Mouse (Mus musculus): Measurements from ENCODE around the gene Cxcr2. TPM values are rescaled to one million over a fixed set of nuclear protein-coding genes. Genes with fewer than 3 reads are reported as not detected.

Cxcr2 gene
- polyA plus RNA-seq, 1 experiment from 2014 or later, result 0.08 TPM

DNA sequence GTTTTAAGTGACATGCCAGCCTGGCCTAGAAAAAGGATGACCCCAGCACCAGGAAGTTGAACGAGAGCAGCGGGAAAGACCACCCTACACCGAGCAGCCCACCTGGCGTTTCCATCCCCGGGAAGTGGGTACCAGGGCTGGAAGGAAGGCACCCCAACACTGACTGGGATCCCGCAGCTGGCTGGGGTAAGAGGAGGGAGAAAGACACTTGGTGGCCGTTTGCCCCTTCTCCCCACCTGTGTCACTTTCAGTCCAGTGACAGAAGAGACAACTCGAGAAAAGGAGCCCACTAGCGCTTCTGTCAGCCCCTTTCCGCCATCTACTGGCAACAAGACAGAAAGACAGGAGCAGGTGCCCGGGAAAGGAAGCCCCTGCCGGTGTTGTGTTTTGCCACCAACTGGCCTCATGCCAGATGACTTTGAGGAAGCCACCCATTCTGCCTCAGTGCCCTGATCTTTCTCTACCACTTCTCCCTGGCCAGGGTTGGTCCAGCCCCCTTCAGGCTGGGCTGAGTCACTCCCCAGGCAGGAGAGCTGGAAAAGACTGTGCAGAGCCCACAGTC lies 28.7 kb upstream of the Cxcr2 start, which contains the start of gene Rufy4:
Rufy4 (plus strand) TSS at position 551 of the 562 bp plus-strand sequence.
- Histone ChIP-seq H3K27ac (replicated peaks; ENCODE audit: low read depth, low read length) (no peak within 1 kb of the TSS), H3K4me1 (ENCODE audit: control insufficient read depth, insufficient read depth, low read length) (peaks cover 5% of the 10 kb centered on the region)
- peak; percentile 49 for ATAC-seq (replicated peaks; ENCODE audit: insufficient number of reproducible peaks, low FRiP score, low TSS enrichment, low read depth)

DNA sequence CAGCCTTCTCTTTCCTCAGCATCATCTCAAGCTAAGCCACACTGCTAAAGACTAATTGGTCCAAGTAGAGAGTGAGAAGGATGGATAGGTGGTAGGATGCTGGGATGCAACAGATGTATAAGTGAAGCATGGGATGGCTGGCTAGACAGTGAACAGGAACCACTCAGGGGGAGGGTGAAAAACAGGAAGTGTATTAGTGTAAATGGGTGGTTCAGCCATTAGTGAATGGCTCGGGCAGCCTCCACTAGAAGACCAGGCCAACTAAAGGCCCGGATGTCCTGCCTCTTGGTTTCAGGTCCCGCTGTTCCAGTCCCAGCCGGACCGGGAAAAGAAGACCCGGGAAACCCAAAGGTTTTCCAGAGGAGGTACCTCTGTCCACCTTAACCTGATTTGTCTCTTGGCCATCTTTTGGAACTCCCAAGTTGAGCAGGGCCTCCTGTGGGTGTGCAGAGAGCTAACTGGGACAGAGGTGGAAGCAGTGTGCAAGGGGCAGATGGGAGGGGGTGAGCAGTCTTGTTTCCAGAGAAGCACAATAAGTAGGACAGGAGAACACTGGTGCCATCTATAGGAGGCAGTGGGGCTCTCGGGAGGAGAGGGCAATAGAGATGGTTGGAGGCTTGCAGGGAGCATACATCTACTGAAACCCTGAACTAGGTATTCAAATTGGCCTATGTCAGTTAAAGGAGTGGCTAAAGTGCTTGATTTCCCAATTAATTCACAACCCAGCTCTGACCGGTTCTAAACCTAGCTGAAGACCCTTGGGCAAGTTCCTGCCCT lies 22.7 kb upstream of the Cxcr2 start:
- Histone ChIP-seq H3K4me3 (ENCODE audit: low read depth, low read length) (no peak overlapping the region), H3K4me2 (ENCODE audit: low read depth, low read length) (no peak overlapping the region), H3K4me1 (ENCODE audit: control insufficient read depth, insufficient read depth, low read length) (no peaks in the 10 kb centered on the region), H3K9me3 (replicated peaks; ENCODE audit: control insufficient read depth, low read length) (no peaks in the 10 kb centered on the region), H3K36me3 (replicated peaks; ENCODE audit: control insufficient read depth, insufficient read depth, low read depth, low read length) (no peaks in the 10 kb centered on the region), H3K9ac (replicated peaks; ENCODE audit: low read length) (no peak overlapping the region), H3K27ac (replicated peaks; ENCODE audit: low read depth, low read length) (no peak overlapping the region), H3K27me3 (ENCODE audit: control insufficient read depth, insufficient read depth, low read length) (0 out of 2 replicates have a peak, but pooled peaks cover 2% of the 10 kb centered on the region)
- no peak for DNase-seq (ENCODE audit: low spot score)
- ATAC-seq (replicated peaks; ENCODE audit: insufficient number of reproducible peaks, low FRiP score, low TSS enrichment, low read depth), result no peak
- 86% methylated on average over 8 of the region's 8 CpGs for WGBS

More for the DNA sequence above, 28.7 kb upstream of the Cxcr2 start, which contains the start of gene Rufy4:
- no peaks in the 10 kb centered on the region for H3K36me3 ChIP-seq (replicated peaks; ENCODE audit: control insufficient read depth, insufficient read depth, low read depth, low read length)
- H3K9me3 ChIP-seq (replicated peaks; ENCODE audit: control insufficient read depth, low read length), result no peaks in the 10 kb centered on the region
- H3K27me3 ChIP-seq (ENCODE audit: control insufficient read depth, insufficient read depth, low read length), result peaks cover 14% of the 10 kb centered on the region
- peak within 1 kb of the TSS; percentile 49 for H3K4me3 ChIP-seq (ENCODE audit: low read depth, low read length)
- H3K4me2 ChIP-seq (ENCODE audit: low read depth, low read length), result peak within 1 kb of the TSS; percentile 95
- H3K9ac ChIP-seq (replicated peaks; ENCODE audit: low read length), result peak within 1 kb of the TSS; percentile 52
- WGBS, result 0% methylated on average over 12 of the region's 12 CpGs
- peak; percentile 87 for DNase-seq (ENCODE audit: low spot score)

DNA sequence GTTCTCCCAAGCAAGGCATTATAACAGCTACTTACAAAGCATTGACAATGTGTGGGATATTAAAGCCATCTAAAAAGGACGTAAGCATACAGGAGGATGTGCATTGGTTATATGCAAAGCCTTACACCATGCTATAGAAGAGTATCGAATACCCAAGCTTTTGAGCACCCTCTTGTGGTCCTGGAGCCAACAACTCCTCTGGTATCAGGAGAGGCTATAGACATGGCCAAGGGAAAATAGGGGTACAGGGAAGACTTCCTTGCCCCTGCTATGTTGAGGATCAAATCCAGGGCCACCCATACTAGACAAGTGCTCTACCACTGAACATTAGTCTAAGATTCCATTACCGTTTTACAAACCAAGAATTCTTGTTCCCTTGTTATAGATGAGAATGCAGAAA lies 21.8 kb upstream of the Cxcr2 start:
- Histone ChIP-seq H3K27me3 (ENCODE audit: control insufficient read depth, insufficient read depth, low read length) (no peaks in the 10 kb centered on the region), H3K4me3 (ENCODE audit: low read depth, low read length) (no peak overlapping the region), H3K4me2 (ENCODE audit: low read depth, low read length) (no peak overlapping the region), H3K9me3 (replicated peaks; ENCODE audit: control insufficient read depth, low read length) (no peaks in the 10 kb centered on the region), H3K36me3 (replicated peaks; ENCODE audit: control insufficient read depth, insufficient read depth, low read depth, low read length) (no peaks in the 10 kb centered on the region), H3K27ac (replicated peaks; ENCODE audit: low read depth, low read length) (no peak overlapping the region), H3K9ac (replicated peaks; ENCODE audit: low read length) (no peak overlapping the region), H3K4me1 (ENCODE audit: control insufficient read depth, insufficient read depth, low read length) (no peaks in the 10 kb centered on the region)
- DNase-seq (ENCODE audit: low spot score) (no peak), ATAC-seq (replicated peaks; ENCODE audit: insufficient number of reproducible peaks, low FRiP score, low TSS enrichment, low read depth) (no peak)
- WGBS, result 71% methylated on average over 3 of the region's 3 CpGs

DNA sequence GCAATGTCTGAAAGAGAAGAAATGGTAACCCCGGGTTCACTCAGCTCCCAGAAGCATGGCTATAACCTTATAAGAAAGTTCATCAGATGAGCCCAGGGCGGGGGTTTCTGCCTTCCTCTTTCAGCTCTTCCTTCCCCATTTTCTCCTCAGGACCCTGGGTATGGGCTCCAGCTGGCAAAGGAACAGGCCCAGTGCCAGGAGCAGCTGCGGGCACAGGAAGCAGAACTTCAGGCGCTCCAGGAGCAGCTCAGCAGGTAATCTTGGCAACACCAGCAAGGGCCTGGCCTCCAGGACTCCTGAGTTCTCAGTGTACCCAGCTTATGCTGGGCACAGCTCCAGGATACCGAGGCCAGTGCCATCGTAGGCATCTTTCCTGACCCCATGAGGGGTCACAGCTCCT lies 19.8 kb upstream of the Cxcr2 start:
- no peak overlapping the region for H3K4me3 ChIP-seq (ENCODE audit: low read depth, low read length)
- no peaks in the 10 kb centered on the region for H3K27me3 ChIP-seq (ENCODE audit: control insufficient read depth, insufficient read depth, low read length)
- 72% methylated on average over 6 of the region's 6 CpGs for WGBS
- no peak overlapping the region for H3K4me2 ChIP-seq (ENCODE audit: low read depth, low read length)
- DNase-seq (ENCODE audit: low spot score) (no peak), ATAC-seq (replicated peaks; ENCODE audit: insufficient number of reproducible peaks, low FRiP score, low TSS enrichment, low read depth) (no peak)
- H3K27ac ChIP-seq (replicated peaks; ENCODE audit: low read depth, low read length), result no peak overlapping the region
- no peaks in the 10 kb centered on the region for H3K9me3 ChIP-seq (replicated peaks; ENCODE audit: control insufficient read depth, low read length)
- H3K36me3 ChIP-seq (replicated peaks; ENCODE audit: control insufficient read depth, insufficient read depth, low read depth, low read length), result no peaks in the 10 kb centered on the region
- no peak overlapping the region for H3K9ac ChIP-seq (replicated peaks; ENCODE audit: low read length)
- H3K4me1 ChIP-seq (ENCODE audit: control insufficient read depth, insufficient read depth, low read length), result no peaks in the 10 kb centered on the region

DNA sequence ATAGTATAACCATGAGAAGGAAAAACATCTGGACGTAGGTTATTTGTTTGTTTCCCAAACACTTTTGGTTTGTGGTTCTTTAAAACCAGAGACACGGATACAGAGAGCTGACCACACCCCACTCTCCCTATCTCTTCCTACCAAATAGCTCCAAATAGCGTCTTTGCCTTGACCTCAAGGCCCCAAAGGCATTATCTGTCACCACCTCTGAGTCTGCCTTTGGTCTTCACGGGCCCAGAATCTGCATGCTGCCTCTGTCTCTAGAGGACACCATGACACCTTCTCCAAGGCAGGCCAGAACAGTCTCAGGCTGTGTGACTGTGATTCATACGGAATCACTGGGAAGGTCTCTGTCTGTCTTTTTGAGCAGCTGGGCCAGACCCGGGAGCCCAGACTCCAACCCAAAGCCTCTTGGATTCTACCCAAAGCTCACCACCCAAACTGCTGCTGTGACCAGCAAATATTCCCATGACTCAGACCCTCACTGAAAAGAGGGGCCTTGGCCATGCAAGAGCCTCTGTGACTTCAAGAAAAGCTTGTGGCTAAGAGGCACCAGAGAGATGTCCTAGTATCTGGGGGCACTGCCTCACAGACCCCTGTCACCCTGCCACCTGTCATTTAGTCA lies 18.4 kb upstream of the Cxcr2 start:
- H3K27ac ChIP-seq (replicated peaks; ENCODE audit: low read depth, low read length), result no peak overlapping the region
- no peaks in the 10 kb centered on the region for H3K27me3 ChIP-seq (ENCODE audit: control insufficient read depth, insufficient read depth, low read length)
- no peak for DNase-seq (ENCODE audit: low spot score)
- H3K4me3 ChIP-seq (ENCODE audit: low read depth, low read length), result no peak overlapping the region
- no peak overlapping the region for H3K4me2 ChIP-seq (ENCODE audit: low read depth, low read length)
- ATAC-seq (replicated peaks; ENCODE audit: insufficient number of reproducible peaks, low FRiP score, low TSS enrichment, low read depth), result no peak
- H3K9me3 ChIP-seq (replicated peaks; ENCODE audit: control insufficient read depth, low read length), result no peaks in the 10 kb centered on the region
- H3K36me3 ChIP-seq (replicated peaks; ENCODE audit: control insufficient read depth, insufficient read depth, low read depth, low read length), result no peaks in the 10 kb centered on the region
- H3K4me1 ChIP-seq (ENCODE audit: control insufficient read depth, insufficient read depth, low read length), result no peaks in the 10 kb centered on the region
- WGBS, result 76% methylated on average over 6 of the region's 6 CpGs
- H3K9ac ChIP-seq (replicated peaks; ENCODE audit: low read length), result no peak overlapping the region

DNA sequence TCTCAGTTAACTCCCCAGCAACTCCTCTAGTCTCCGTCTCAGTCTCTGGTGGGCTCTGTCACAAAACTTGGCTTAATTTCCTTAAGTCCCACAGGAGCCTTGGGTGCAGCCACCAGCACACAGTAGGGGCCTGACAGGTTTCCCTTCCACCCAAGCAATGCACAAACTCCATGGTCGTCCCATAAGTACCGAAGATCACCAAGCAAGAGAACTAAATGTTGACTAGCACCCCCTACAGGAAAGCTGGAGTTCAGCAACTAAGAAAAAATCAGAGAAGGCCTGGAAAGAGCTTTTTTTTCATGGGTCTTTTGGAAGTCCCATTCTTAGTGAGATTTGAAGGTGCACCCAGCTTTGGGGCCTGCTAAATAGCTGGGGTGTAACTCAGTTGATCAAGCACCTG lies 14.4 kb upstream of the Cxcr2 start:
- no peak for ATAC-seq (replicated peaks; ENCODE audit: insufficient number of reproducible peaks, low FRiP score, low TSS enrichment, low read depth)
- 59% methylated on average over 3 of the region's 3 CpGs for WGBS

DNA sequence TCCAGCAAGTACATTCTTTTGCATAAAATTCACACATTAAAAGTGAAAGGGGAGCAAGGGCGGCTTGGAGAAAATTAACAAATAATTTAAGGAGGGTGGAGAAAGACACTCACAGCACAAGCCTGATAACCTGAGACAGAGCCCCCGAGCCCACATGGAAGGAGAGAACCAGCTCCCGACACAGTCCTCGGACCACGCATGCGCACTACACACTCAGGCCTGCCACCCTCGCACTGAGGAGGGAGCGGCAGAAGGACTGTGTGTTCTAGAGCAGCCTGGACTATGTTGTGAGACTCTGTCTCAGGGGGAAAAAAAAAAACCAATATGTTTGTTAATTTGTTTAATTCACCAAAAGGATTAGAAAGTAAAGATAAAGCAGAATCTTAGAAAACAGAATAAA lies 12.0 kb upstream of the Cxcr2 start:
- Histone ChIP-seq H3K9me3 (replicated peaks; ENCODE audit: control insufficient read depth, low read length) (no peaks in the 10 kb centered on the region), H3K27me3 (ENCODE audit: control insufficient read depth, insufficient read depth, low read length) (no peaks in the 10 kb centered on the region), H3K4me3 (ENCODE audit: low read depth, low read length) (no peak overlapping the region), H3K4me2 (ENCODE audit: low read depth, low read length) (no peak overlapping the region), H3K27ac (replicated peaks; ENCODE audit: low read depth, low read length) (no peak overlapping the region), H3K36me3 (replicated peaks; ENCODE audit: control insufficient read depth, insufficient read depth, low read depth, low read length) (no peaks in the 10 kb centered on the region), H3K9ac (replicated peaks; ENCODE audit: low read length) (no peak overlapping the region), H3K4me1 (ENCODE audit: control insufficient read depth, insufficient read depth, low read length) (no peaks in the 10 kb centered on the region)
- ATAC-seq (replicated peaks; ENCODE audit: insufficient number of reproducible peaks, low FRiP score, low TSS enrichment, low read depth), result no peak
- no peak for DNase-seq (ENCODE audit: low spot score)
- 81% methylated on average over 8 of the region's 8 CpGs for WGBS

More for the DNA sequence above, 14.4 kb upstream of the Cxcr2 start:
- Histone ChIP-seq H3K9ac (replicated peaks; ENCODE audit: low read length) (no peak overlapping the region), H3K4me2 (ENCODE audit: low read depth, low read length) (no peak overlapping the region), H3K9me3 (replicated peaks; ENCODE audit: control insufficient read depth, low read length) (no peaks in the 10 kb centered on the region), H3K27ac (replicated peaks; ENCODE audit: low read depth, low read length) (no peak overlapping the region), H3K27me3 (ENCODE audit: control insufficient read depth, insufficient read depth, low read length) (no peaks in the 10 kb centered on the region), H3K36me3 (replicated peaks; ENCODE audit: control insufficient read depth, insufficient read depth, low read depth, low read length) (no peaks in the 10 kb centered on the region), H3K4me1 (ENCODE audit: control insufficient read depth, insufficient read depth, low read length) (no peaks in the 10 kb centered on the region), H3K4me3 (ENCODE audit: low read depth, low read length) (no peak overlapping the region)
- DNase-seq (ENCODE audit: low spot score), result no peak
